Mouse (Mus musculus) heart, embryonic 11.5 days (tissue): ENCODE data around the gene Elovl1. TPM values are rescaled to one million over a fixed set of nuclear protein-coding genes. Genes with fewer than 3 reads are reported as not detected.

Source experiments
- ATAC-seq: fragments of 200-750 bp; cut with Nextera tagmentation; replicated peaks from 2 replicates; pipeline ENCODE4 v1.8.0; 2017; ENCODE audit warnings: moderate library complexity; ENCODE audit not compliant: insufficient number of reproducible peaks, low FRiP score, low TSS enrichment
- H3K27ac ChIP-seq: fragments of 300-500 bp; sonication (generic); 2 replicates; pipeline ENCODE4 v1.5.1; 2014; ENCODE audit warnings: mild to moderate bottlenecking, low read depth, low read length
- H3K27me3 ChIP-seq: fragments of 300-500 bp; sonication (generic); 2 replicates; pipeline ENCODE4 v1.6.1; 2014; ENCODE audit warnings: mild to moderate bottlenecking, low read length, mixed read lengths; ENCODE audit not compliant: control insufficient read depth, insufficient read depth
- H3K36me3 ChIP-seq: fragments of 300-500 bp; sonication (generic); 2 replicates; pipeline ENCODE4 v1.6.1; 2014; ENCODE audit warnings: mild to moderate bottlenecking, low read length, moderate library complexity, mixed read lengths; ENCODE audit not compliant: control insufficient read depth, insufficient read depth
- H3K4me1 ChIP-seq: fragments of 300-500 bp; sonication (generic); 2 replicates; pipeline ENCODE4 v1.6.1; 2014; ENCODE audit warnings: low read length; ENCODE audit not compliant: control insufficient read depth, insufficient read depth
- H3K4me2 ChIP-seq: fragments of 300-500 bp; sonication (generic); 2 replicates; pipeline ENCODE4 v1.6.1; 2014; ENCODE audit warnings: mild to moderate bottlenecking, moderate library complexity
- H3K4me3 ChIP-seq: fragments of 300-500 bp; sonication (generic); 2 replicates; pipeline ENCODE4 v1.5.1; 2014; ENCODE audit warnings: low read depth, low read length
- H3K9ac ChIP-seq: fragments of 300-500 bp; sonication (generic); 2 replicates; pipeline ENCODE4 v1.6.1; 2014; ENCODE audit warnings: mild to moderate bottlenecking, low read depth, low read length, moderate library complexity
- H3K9me3 ChIP-seq: fragments of 300-500 bp; sonication (generic); replicated peaks from 2 replicates; pipeline ENCODE4 v1.6.1; 2016; ENCODE audit warnings: low read length; ENCODE audit not compliant: control insufficient read depth
- WGBS: fragments of 180-500 bp; shearing (Covaris S2); extraction: QIAGEN DNeasy Blood & Tissue Kit; methylation state at CpG from one replicate; pipeline ENCODE4 v1.1.7; 2014; ENCODE audit not compliant: insufficient replicate concordance; 5-methylcytosine and 5-hydroxymethylcytosine counted together
- polyA plus RNA-seq: library from polyadenylated mRNA; unstranded; fragments of >200 nt; fragmentation: Nextera tagmentation; extraction: Ambion mirVana; gene quantifications from 2 replicates; pipeline ENCODE4 v1.2.1, GENCODE M21; 2014

The Elovl1 gene
- polyA plus RNA-seq: 59.7 and 68.4 TPM in 2 replicates

DNA sequence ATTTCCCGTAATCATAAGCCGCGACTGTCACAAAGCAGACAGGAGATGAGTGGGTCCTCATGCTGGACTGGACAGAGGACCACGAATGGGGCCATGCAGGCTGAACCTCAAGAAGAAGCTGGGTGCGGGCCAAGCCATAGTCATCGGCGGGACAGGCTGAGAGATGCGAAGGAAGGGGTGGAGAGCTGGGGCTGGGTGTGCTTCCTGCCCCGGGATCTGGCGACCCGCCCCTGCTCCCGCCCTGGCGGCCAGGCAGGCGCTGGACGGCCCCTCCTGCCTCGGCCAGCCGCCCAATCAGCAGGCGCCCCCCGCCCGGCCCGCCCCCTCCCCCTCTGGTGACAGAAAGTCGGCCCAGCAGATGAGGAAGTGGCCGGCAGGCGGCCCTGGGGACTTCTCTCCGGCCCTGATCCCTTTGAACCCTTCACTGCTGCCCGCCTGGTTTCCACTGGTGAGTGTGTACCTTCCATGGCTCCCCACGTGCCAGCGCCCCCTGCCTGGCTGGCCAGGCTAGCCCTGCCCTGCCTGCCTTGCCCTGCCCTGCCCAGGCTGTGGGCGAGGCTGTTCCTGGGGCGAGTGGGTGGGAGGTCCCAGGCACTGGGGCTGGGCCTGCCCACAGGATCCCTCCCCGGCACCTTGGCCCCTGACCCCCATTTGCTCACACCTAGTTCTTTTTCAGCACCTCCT is at the start of gene Elovl1:
Gene Elovl1 (plus strand): TSS at position 326 of the 684 bp plus-strand sequence.
- Histone ChIP-seq H3K36me3 (peaks cover 13% of the 10 kb centered on the region), H3K27me3 (no peaks in the 10 kb centered on the region), H3K4me2 (peak within 1 kb of the TSS; percentile 83), H3K9ac (peak within 1 kb of the TSS; percentile 88), H3K9me3 (no peaks in the 10 kb centered on the region), H3K4me3 (peak within 1 kb of the TSS; percentile 84), H3K27ac (peak within 1 kb of the TSS; percentile 78), H3K4me1 (peaks cover 25% of the 10 kb centered on the region)
- peak; percentile 94 for ATAC-seq
- WGBS: 2% methylated on average over 30 of the region's 31 CpGs

- H3K36me3 ChIP-seq: peaks cover 54% of the 10 kb centered on the region
- H3K9ac ChIP-seq: no peak overlapping the region
- H3K4me2 ChIP-seq: no peak overlapping the region
- no peak overlapping the region for H3K27ac ChIP-seq
- H3K4me3 ChIP-seq: no peak overlapping the region
- no peaks in the 10 kb centered on the region for H3K9me3 ChIP-seq
- ATAC-seq: no peak
- no peaks in the 10 kb centered on the region for H3K4me1 ChIP-seq
- 90% methylated on average over 7 of the region's 7 CpGs for WGBS
- H3K27me3 ChIP-seq: no peaks in the 10 kb centered on the region
These were observed 44.6 kb upstream of the Elovl1 start for GRCm38 (mm10) chr4:118383271-118383670.

- no peak overlapping the region for H3K9ac ChIP-seq
- ATAC-seq: no peak
- H3K4me2 ChIP-seq: no peak overlapping the region
- H3K9me3 ChIP-seq: no peaks in the 10 kb centered on the region
- WGBS: 92% methylated on average over 8 of the region's 8 CpGs
- no peaks in the 10 kb centered on the region for H3K4me1 ChIP-seq
- no peak overlapping the region for H3K27ac ChIP-seq
- no peak overlapping the region for H3K4me3 ChIP-seq
- no peaks in the 10 kb centered on the region for H3K27me3 ChIP-seq
- H3K36me3 ChIP-seq: peaks cover 68% of the 10 kb centered on the region
These were observed 40.6 kb upstream of the Elovl1 start for GRCm38 (mm10) chr4:118387316-118387715.

DNA sequence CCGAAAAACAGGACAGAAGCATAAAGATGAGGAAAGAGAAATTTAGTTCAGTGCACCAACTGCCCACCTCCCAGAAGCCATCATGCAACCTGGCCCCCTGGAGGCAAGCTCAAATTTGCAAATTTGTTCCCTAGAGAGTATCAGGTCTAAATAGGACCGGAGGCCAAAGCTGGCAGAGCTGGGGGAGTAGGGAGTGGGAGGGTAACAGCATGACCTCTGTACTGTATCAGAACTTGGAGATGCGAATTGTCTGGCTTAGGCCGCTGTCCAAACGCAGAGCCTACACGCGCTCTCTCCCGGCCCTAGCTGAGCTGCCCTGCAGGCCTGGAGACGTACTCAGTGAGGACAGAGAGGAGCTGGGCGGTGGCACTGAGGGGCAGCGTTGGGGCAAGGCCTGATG is 37.7 kb upstream of the Elovl1 start:
- no peak for ATAC-seq
- Histone ChIP-seq H3K27me3 (no peaks in the 10 kb centered on the region), H3K9ac (no peak overlapping the region), H3K36me3 (peaks cover 61% of the 10 kb centered on the region), H3K4me2 (no peak overlapping the region), H3K27ac (no peak overlapping the region), H3K4me1 (peaks cover 13% of the 10 kb centered on the region), H3K9me3 (no peaks in the 10 kb centered on the region), H3K4me3 (no peak overlapping the region)
- 88% methylated on average over 11 of the region's 11 CpGs for WGBS

- Histone ChIP-seq H3K9me3 (no peaks in the 10 kb centered on the region), H3K4me2 (no peak overlapping the region), H3K27me3 (no peaks in the 10 kb centered on the region), H3K27ac (peak overlapping the region; percentile 66), H3K4me1 (peaks cover 17% of the 10 kb centered on the region), H3K36me3 (peaks cover 37% of the 10 kb centered on the region), H3K4me3 (no peak overlapping the region), H3K9ac (0 out of 2 replicates have a peak overlapping the region, but pooled peaks have one; percentile 16)
- WGBS: 50% methylated on average over 6 of the region's 6 CpGs
- no peak for ATAC-seq
These were observed 33.4 kb upstream of the Elovl1 start for GRCm38 (mm10) chr4:118394505-118394904.

GRCm38 (mm10) chr4:118395289-118395688 is 32.6 kb upstream of the Elovl1 start:
- Histone ChIP-seq H3K4me2 (no peak overlapping the region), H3K27ac (peak overlapping the region; percentile 66), H3K4me1 (peaks cover 17% of the 10 kb centered on the region), H3K9me3 (no peaks in the 10 kb centered on the region), H3K9ac (no peak overlapping the region), H3K4me3 (no peak overlapping the region), H3K36me3 (peaks cover 29% of the 10 kb centered on the region), H3K27me3 (no peaks in the 10 kb centered on the region)
- 66% methylated on average over 4 of the region's 4 CpGs for WGBS
- ATAC-seq: no peak

GRCm38 (mm10) chr4:118396433-118396832 is 31.5 kb upstream of the Elovl1 start:
- Histone ChIP-seq H3K27me3 (no peaks in the 10 kb centered on the region), H3K4me1 (peaks cover 17% of the 10 kb centered on the region), H3K27ac (no peak overlapping the region), H3K4me3 (no peak overlapping the region), H3K9ac (no peak overlapping the region), H3K9me3 (no peaks in the 10 kb centered on the region), H3K36me3 (peaks cover 27% of the 10 kb centered on the region), H3K4me2 (no peak overlapping the region)
- no peak for ATAC-seq
- WGBS: 67% methylated on average over 3 of the region's 3 CpGs

GRCm38 (mm10) chr4:118398400-118398799 is 29.5 kb upstream of the Elovl1 start:
- no peak overlapping the region for H3K27ac ChIP-seq
- WGBS: 88% methylated on average over 6 of the region's 6 CpGs
- no peak for ATAC-seq
- H3K27me3 ChIP-seq: no peaks in the 10 kb centered on the region
- H3K9me3 ChIP-seq: no peaks in the 10 kb centered on the region
- peaks cover 17% of the 10 kb centered on the region for H3K4me1 ChIP-seq
- H3K4me2 ChIP-seq: no peak overlapping the region
- H3K4me3 ChIP-seq: no peak overlapping the region
- no peak overlapping the region for H3K9ac ChIP-seq
- peaks cover 33% of the 10 kb centered on the region for H3K36me3 ChIP-seq

GRCm38 (mm10) chr4:118401421-118401820 is 26.5 kb upstream of the Elovl1 start:
- H3K4me2 ChIP-seq: no peak overlapping the region
- peaks cover 31% of the 10 kb centered on the region for H3K36me3 ChIP-seq
- H3K4me1 ChIP-seq: no peaks in the 10 kb centered on the region
- H3K9me3 ChIP-seq: no peaks in the 10 kb centered on the region
- H3K9ac ChIP-seq: no peak overlapping the region
- H3K4me3 ChIP-seq: no peak overlapping the region
- 89% methylated on average over 3 of the region's 3 CpGs for WGBS
- no peaks in the 10 kb centered on the region for H3K27me3 ChIP-seq
- ATAC-seq: no peak
- no peak overlapping the region for H3K27ac ChIP-seq
